Mouse (Mus musculus) stomach, postnatal 0 days (tissue): ENCODE results near the gene Ada. TPM values are rescaled to one million over a fixed set of nuclear protein-coding genes. Genes with fewer than 3 reads are reported as not detected.

Experiments
- ATAC-seq: fragments of 200-750 bp; cut with Nextera tagmentation; 2 replicates; pipeline ENCODE4 v1.8.0; 2017; ENCODE audit not compliant: low FRiP score, low TSS enrichment
- DNase-seq: peaks from one replicate; pipeline ENCODE4 v3.0.0-alpha.2; 2016; ENCODE audit warnings: low spot score
- H3K27ac ChIP-seq: fragments of 300-500 bp; sonication (generic); replicated peaks from 2 replicates; pipeline ENCODE4 v1.5.1; 2014; ENCODE audit warnings: mild to moderate bottlenecking, control low read depth
- H3K27me3 ChIP-seq: fragments of 300-500 bp; sonication (generic); 2 replicates; pipeline ENCODE4 v1.6.1; 2014; ENCODE audit warnings: low read length; ENCODE audit not compliant: control insufficient read depth, insufficient read depth
- H3K36me3 ChIP-seq: fragments of 300-500 bp; sonication (generic); 2 replicates; pipeline ENCODE4 v1.6.1; 2014; ENCODE audit warnings: low read length, mixed read lengths; ENCODE audit not compliant: control insufficient read depth, insufficient read depth
- H3K4me1 ChIP-seq: fragments of 300-500 bp; sonication (generic); replicated peaks from 2 replicates; pipeline ENCODE4 v1.6.1; 2014; ENCODE audit warnings: antibody characterized with exemption; ENCODE audit not compliant: control insufficient read depth, insufficient read depth
- H3K4me2 ChIP-seq: fragments of 300-500 bp; sonication (generic); replicated peaks from 2 replicates; pipeline ENCODE4 v1.6.1; 2014; ENCODE audit warnings: low read depth, mild to moderate bottlenecking, control low read depth, moderate library complexity
- H3K4me3 ChIP-seq: fragments of 300-500 bp; sonication (generic); 2 replicates; pipeline ENCODE4 v1.5.1; 2014; ENCODE audit warnings: low read depth, low read length, control low read depth
- H3K9ac ChIP-seq: fragments of 300-500 bp; sonication (generic); 2 replicates; pipeline ENCODE4 v1.6.1; 2014; ENCODE audit warnings: mild to moderate bottlenecking, low read length, control low read depth, mixed read lengths
- H3K9me3 ChIP-seq: fragments of 300-500 bp; sonication (generic); 2 replicates; pipeline ENCODE4 v1.6.1; 2016; ENCODE audit warnings: low read length; ENCODE audit not compliant: control insufficient read depth
- CTCF ChIP-seq: IDR thresholded peaks from 2 replicates; pipeline ENCODE4 v1.5.1; 2016; ENCODE audit warnings: antibody characterized with exemption, low read depth, mild to moderate bottlenecking, moderate library complexity
- EP300 ChIP-seq: optimal IDR thresholded peaks from 2 replicates; pipeline ENCODE3; 2016; ENCODE audit warnings: antibody characterized with exemption
- WGBS: fragments of 180-500 bp; shearing (Covaris S2); extraction: QIAGEN DNeasy Blood & Tissue Kit; methylation state at CpG from one replicate; pipeline ENCODE4 v1.1.7; 2014; 5-methylcytosine and 5-hydroxymethylcytosine counted together
- polyA plus RNA-seq: library from polyadenylated mRNA; unstranded; fragments of >200 nt; fragmentation: Nextera tagmentation; extraction: Ambion mirVana; gene quantifications from 2 replicates; pipeline ENCODE4 v1.2.1, GENCODE M21; 2015

Gene Ada
- polyA plus RNA-seq, 1 experiment from 2014 or later: 13.6 TPM

GRCm38 (mm10) chr2:163702431-163702830 lies 47.6 kb downstream of the Ada start:
- H3K27me3 ChIP-seq: no peaks in the 10 kb centered on the region
- H3K9me3 ChIP-seq: no peaks in the 10 kb centered on the region
- H3K27ac ChIP-seq: no peak overlapping the region
- TF ChIP-seq CTCF (no peak), EP300 (no peak)
- H3K9ac ChIP-seq: no peak overlapping the region
- WGBS: 69% methylated on average over 7 of the region's 7 CpGs
- DNase-seq (no peak), ATAC-seq (no peak)
- H3K4me3 ChIP-seq: no peak overlapping the region
- H3K36me3 ChIP-seq: no peaks in the 10 kb centered on the region
- no peak overlapping the region for H3K4me2 ChIP-seq
- H3K4me1 ChIP-seq: no peaks in the 10 kb centered on the region

GRCm38 (mm10) chr2:163699078-163699780 lies 50.8 kb downstream of the Ada start:
- no peak overlapping the region for H3K9ac ChIP-seq
- no peak overlapping the region for H3K4me2 ChIP-seq

GRCm38 (mm10) chr2:163697764-163698480 lies 52.1 kb downstream of the Ada start:
- H3K36me3 ChIP-seq: no peaks in the 10 kb centered on the region
- TF ChIP-seq EP300 (no peak), CTCF (peak; percentile 18; the same call in 1 of the 2 replicates)
- DNase-seq (peak; percentile 30), ATAC-seq (peak; percentile 79; the same call in 1 of the 2 replicates)
- H3K9me3 ChIP-seq: no peaks in the 10 kb centered on the region
- H3K27ac ChIP-seq: peak overlapping the region; percentile 81
- H3K4me3 ChIP-seq: no peak overlapping the region
- H3K9ac ChIP-seq: no peak overlapping the region
- WGBS: 30% methylated on average over 15 of the region's 16 CpGs
- peaks cover 3% of the 10 kb centered on the region; the same call in 1 of the 2 replicates for H3K4me1 ChIP-seq
- no peaks in the 10 kb centered on the region for H3K27me3 ChIP-seq
- no peak overlapping the region for H3K4me2 ChIP-seq

More at GRCm38 (mm10) chr2:163699078-163699780, 50.8 kb downstream of the Ada start:
- H3K27ac ChIP-seq: no peak overlapping the region
- H3K27me3 ChIP-seq: no peaks in the 10 kb centered on the region
- no peaks in the 10 kb centered on the region for H3K36me3 ChIP-seq
- DNase-seq: no peak
- no peaks in the 10 kb centered on the region for H3K9me3 ChIP-seq
- WGBS: 81% methylated on average over 11 of the region's 11 CpGs
- TF ChIP-seq EP300 (no peak), CTCF (no peak)
- H3K4me1 ChIP-seq: no peaks in the 10 kb centered on the region
- ATAC-seq: no peak
- H3K4me3 ChIP-seq: no peak overlapping the region

DNA sequence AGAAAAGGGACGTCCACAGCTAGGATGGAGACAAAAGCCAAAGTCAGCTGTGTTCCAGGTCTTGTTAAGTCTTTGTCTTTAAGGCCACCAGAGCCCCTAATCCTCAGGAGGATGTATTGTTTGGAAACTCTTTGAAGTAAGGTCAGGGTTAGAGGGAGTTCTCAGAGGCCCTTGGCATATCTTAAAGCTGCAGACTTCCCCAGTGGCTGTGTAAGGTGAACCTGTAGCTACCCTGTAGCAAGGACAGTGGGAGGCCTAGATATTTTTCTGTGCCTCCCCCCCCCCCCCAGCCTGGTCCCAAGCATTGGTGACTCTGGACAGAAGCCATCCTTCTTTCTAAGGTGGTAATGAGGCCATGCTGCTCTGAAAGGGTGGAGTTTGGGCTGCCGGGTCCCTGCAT lies 53.3 kb downstream of the Ada start:
- no peak for TF ChIP-seq CTCF
- no peak for TF ChIP-seq EP300
- Histone ChIP-seq H3K27ac (no peak overlapping the region), H3K9ac (no peak overlapping the region), H3K36me3 (no peaks in the 10 kb centered on the region), H3K4me3 (no peak overlapping the region), H3K4me2 (no peak overlapping the region; the same call in 1 of the 2 replicates), H3K27me3 (no peaks in the 10 kb centered on the region), H3K9me3 (no peaks in the 10 kb centered on the region), H3K4me1 (peaks cover 3% of the 10 kb centered on the region; the same call in 1 of the 2 replicates)
- ATAC-seq (no peak), DNase-seq (no peak)
- 38% methylated on average over 2 of the region's 2 CpGs for WGBS

GRCm38 (mm10) chr2:163693716-163694314 lies 56.2 kb downstream of the Ada start:
- Histone ChIP-seq H3K9ac (peak overlapping the region; percentile 48), H3K4me3 (peak overlapping the region; percentile 14), H3K27me3 (no peaks in the 10 kb centered on the region), H3K9me3 (no peaks in the 10 kb centered on the region), H3K4me1 (peaks cover 6% of the 10 kb centered on the region; the same call in 1 of the 2 replicates), H3K36me3 (no peaks in the 10 kb centered on the region), H3K27ac (peak overlapping the region; percentile 85), H3K4me2 (peak overlapping the region; percentile 33)
- TF ChIP-seq EP300 (no peak), CTCF (no peak)
- 42% methylated on average over 9 of the region's 9 CpGs for WGBS
- DNase-seq (no peak), ATAC-seq (peak; percentile 20; the same call in 1 of the 2 replicates)
